Mouse (Mus musculus): ENCODE data around the gene Eif5a. TPM values are rescaled to one million over a fixed set of nuclear protein-coding genes. Genes with fewer than 3 reads are reported as not detected.
"Not testable (repeated sequence)": the region's sequence is repeated elsewhere in the genome, so short reads cannot be mapped to it uniquely, and the experiment has no call there.

The Eif5a gene
- total RNA-seq (2021), result 100 to 1,000 TPM; 406 to 453 TPM

DNA sequence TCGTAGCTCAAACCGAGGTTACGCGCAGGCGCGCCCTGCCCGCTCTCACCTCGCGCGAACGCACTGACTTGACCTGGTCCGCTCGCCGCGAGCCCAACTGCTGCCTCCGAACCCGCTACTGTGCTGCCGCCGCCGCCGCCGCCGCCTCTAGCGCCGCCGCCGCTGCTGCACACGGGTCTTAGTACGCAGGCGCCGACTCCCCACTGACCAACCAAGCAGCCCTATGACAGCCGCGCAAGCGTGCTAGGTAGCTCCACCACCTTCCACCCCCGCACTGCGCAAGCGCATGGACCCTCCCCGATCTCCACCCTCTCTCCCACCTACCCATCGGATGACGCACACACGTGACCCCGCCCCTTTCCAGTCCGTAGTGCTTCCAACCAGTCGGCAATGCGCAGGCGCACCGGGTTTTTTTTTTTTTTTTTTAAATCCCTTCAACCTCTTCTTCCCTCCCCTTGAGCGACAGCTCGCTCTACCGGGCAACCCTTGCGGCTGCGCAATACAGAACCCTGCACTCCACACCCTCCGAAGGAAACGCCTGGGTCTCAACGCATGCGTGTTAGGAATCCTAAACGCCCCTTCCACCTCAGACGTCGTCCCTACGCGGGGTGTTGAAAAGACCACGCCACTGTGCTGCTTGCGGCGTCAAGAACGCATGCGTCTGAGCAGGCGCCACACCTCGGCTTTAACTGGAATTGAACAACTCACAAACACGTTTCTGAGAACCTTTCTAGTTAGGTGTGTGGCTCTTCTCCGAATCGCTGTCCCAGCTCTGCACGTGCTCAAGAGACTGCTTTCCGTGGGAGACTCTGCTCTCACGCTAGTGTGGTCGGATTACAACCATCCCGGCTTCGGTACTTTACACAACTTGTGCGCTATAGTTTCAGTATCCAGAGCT is at the start of gene Eif5a:
TSS of gene Eif5a (minus strand) at position 845 of the 898 bp plus-strand sequence.
- intact Hi-C loops (cut with DNase I), result loop anchor here (1.0 to 2.0 kb wide), 2 partner anchors 20 to 59 kb away; partner anchors contain the start of genes Ctdnep1 and Neurl4
- DNase-seq (ENCODE audit: low spot score in 2 of 2), result peak; percentile 100

DNA sequence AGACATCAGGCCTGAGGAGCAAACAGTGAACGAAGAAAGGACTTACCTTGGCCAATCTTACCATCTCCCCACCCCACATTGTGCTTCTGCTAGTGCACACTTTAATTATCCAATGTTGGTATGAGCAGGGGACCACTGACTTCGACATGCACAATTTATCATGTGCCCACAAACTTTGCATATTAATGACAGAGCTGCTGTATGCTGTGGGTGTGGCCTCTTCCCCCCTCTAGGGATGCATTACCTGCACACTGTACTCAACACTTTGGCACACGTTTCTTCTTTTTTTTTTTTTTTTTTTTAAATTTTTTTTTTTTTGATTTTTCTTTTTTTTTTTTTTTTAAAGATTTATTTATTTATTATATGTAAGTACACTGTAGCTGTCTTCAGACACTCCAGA is 49.0 kb upstream of the Eif5a start:
- no peak for DNase-seq (ENCODE audit: low spot score in 2 of 2)
- intact Hi-C loops (cut with DNase I), result no loop called here

DNA sequence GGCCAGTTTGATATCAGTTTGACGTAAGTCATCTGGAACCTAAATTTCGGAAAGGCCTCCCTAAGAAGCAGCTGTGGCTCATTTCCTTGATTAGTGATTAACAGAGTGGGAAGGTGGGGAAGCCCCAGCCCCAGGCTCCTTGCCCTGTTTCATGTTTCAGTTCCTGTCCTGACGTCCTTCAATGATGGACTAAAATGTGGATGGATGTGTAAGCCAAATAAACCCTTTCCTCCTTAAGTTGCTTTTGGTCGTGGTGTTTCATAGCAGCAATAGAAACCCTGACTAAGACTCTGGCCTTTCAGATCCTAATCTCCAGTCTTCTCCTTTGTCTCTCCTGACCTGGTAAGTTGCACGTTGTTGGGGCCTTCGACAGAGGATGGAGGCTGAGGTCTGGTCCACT is 48.5 kb upstream of the Eif5a start:
- intact Hi-C loops (cut with DNase I), result no loop called here

DNA sequence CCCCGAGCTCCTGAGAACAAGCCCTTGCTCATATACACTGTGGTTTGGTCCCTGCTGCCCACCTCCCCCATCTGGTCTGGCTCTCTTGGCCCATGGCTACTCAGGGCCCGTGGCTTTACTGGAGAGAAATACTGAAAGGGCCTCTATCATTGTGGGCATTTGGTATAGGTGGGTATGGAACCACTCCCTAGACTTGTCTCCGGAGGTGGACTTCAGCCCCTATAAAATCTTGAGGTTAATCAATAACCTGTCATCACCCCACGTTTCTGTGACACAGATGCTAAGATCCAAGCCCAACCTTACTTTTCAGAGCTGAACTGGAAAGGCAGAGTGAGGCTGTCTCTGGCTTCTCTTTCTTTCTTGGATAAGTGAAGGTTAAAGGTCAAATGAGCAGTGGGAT is 47.0 kb upstream of the Eif5a start:
- DNase-seq (ENCODE audit: low spot score in 2 of 2), result no peak
- intact Hi-C loops (cut with DNase I), result loop anchor here (5.0 kb wide), 1 partner anchor 36 kb away; no protein-coding TSS in a partner anchor

More for the DNA sequence above, 48.5 kb upstream of the Eif5a start:
- DNase-seq (ENCODE audit: low spot score in 2 of 2), result no peak

DNA sequence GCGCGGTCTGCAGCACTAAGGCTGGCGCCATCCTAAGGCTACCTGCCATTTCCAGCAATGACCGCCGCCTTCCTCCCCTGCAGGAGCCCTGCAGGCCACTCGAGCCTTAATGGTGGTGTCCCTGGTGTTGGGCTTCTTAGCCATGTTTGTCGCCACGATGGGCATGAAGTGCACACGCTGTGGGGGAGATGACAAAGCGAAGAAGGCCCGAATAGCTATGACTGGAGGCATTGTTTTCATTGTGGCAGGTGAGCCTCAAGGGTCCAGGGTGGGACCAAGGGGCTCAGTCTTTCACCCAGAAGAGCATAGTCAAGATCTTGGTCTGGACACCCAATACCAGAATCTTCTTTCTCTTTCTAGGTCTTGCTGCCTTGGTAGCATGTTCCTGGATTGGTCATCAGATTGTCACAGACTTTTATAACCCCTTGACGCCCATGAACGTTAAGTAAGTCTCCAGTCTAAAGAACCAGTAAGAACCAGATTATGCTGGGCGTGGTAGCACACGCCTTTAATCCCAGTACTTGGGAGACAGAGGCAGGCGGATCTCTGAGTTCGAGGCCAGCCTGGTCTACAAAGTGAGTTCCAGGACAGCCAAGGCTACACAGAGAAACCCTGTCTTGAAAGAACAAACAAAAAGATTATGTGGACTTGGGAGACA is 45.2 kb upstream of the Eif5a start:
- no peak for DNase-seq (ENCODE audit: low spot score in 2 of 2)
- intact Hi-C loops (cut with DNase I), result loop anchor here (5.0 kb wide), 1 partner anchor 35 kb away; no protein-coding TSS in a partner anchor

DNA sequence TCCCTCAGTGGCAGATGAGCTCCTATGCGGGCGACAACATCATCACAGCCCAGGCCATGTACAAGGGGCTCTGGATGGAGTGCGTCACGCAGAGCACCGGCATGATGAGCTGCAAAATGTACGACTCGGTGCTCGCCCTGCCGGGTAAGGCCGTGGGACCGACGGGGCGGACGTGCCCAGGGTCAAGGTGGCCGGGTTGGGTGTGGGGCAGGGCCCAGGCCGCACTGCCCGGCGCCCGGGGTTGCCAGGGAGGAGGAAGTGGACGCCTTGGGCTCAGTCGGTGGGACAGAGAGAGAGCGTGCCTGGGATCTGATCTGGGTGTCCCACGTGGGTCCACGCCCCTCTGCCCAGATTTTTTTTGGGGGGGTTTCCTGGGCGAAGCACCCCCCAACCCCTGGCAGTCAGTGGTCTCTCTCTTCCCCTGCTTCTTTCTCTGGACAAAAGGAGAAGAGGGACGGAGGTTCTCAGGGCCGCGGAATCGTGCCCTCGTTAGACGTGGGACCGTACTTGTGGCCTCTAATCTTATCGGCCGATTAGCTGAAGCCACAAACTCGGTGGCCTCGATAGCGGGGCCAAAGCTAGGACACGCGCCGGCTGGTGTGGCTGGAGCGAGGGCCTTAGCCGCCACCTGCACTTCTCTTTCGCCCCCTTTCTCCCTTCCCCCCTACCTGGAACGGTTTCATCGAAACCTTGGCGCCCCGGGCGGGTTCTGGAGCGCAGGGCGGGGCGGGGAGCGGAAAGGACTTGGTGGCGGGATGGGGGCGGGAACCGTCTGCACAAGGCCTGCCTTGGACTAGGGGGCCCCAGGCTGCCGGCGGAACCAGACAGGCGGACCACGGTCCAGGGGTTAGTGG is 44.5 kb upstream of the Eif5a start:
- DNase-seq (ENCODE audit: low spot score in 2 of 2), result no peak
- intact Hi-C loops (cut with DNase I), result loop anchor here (5.0 kb wide), 1 partner anchor 34 kb away; no protein-coding TSS in a partner anchor

DNA sequence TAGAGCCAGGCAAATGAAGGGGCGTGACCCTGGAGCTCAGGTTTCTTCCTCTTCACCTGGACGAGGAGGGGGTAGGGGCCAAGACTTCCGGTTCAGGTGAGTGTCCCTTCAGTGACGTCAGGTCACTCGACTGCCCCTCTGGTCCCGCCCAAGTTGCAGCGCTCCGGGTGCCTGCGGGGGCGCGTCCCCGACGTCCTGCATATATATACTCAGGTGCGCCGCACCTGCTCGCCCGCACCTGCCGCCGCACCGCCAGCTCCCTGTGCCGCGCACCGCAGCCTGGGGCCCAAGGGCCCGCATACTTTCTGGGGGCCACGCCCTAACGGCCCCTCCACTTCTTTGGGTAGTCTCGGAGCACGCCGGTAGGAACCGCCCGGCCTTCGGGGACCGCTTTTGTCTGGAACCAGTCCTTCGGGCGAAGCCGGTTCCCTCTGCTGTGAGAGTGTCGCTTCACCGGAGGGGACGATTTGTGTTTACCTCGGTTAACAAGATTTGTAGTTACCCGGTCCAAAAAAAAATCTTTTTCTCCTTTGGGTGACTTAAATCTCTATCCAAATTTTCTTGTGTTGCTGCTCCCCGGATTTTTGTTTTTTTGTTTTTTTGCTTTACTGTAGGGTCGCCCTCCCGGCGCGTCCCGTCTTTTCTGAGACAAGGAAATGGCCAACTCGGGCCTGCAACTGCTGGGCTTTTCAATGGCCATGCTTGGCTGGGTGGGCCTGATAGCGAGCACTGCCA is 43.7 kb upstream of the Eif5a start:
- intact Hi-C loops (cut with DNase I), result loop anchor here (5.0 kb wide), 1 partner anchor 33 kb away; no protein-coding TSS in a partner anchor
- no peak for DNase-seq (ENCODE audit: low spot score in 2 of 2)

DNA sequence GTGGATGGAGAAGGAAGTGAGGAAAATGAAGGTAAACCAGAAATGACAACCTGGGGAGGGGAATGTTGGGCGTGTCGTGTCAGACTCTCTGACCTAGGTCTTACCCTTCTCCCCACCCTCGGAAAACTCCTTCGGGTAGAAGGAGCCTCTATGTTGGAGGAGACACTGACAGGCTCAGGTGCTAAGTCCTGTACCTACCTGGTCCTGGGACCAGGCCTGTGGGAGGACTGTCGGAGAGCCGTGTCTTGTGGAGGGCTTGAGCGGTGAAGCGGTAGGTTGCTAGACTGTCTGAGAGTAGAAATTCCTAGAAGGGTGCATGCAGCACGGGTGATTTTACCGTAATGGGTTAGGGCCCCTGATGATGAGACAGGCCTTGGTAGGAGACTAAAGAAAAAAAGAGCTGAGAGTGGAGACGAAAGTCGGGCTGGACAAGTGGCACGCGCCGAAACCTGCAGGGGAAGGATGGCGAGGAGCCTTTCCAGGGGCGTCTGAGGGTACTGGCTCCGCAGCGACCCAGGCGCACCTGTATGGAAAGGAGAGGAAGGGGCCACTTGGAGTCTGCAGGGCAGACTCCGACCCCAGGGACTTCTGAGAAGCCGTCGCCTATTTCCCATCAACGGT is 43.0 kb upstream of the Eif5a start, which contains the start of gene Cldn7:
TSS of gene Cldn7 (plus strand) at position 130 of the 621 bp plus-strand sequence.
- intact Hi-C loops (cut with DNase I), result loop anchor here (5.0 kb wide), 1 partner anchor 32 kb away; no protein-coding TSS in a partner anchor
- no peak for DNase-seq (ENCODE audit: low spot score in 2 of 2)

DNA sequence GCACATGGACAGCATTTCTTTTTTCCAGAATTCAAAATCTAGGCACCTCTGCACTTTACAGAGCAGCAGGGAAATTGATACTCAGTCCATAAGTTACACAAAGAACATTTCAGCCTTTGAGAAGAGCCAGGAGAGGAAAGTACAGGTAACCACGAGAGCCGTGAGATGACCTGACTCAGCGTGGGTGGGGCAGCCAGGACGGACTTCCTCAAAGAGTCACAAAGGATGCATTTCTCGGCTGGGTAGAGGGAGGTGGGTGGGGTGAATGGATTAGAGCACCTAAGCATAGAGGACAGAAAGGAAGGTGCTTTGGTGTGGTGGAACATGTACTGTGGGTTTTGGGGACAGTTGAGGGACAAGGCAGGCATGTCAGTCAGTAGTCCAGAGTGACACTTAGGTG is 40.1 kb upstream of the Eif5a start:
- DNase-seq (ENCODE audit: low spot score in 2 of 2), result no peak
- intact Hi-C loops (cut with DNase I), result no loop called here

DNA sequence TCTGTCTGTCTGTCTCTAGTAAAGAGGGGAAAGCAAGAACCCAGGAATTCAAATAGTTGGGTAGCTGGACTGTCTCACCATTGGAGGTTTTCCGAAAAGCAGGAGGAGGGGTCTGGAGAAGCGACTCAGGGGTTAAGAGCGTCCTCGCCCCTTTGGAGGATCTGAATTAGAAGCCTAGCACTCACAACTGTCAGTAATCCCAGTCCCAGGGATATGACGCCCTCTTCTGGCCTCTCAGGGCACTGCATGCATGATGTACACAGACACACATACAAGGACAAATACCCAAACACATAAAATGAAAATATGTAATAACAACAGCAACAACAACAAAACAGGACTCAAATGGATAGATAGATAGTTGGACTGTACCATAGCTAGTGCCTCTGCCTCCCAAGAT is 38.9 kb upstream of the Eif5a start:
- intact Hi-C loops (cut with DNase I), result no loop called here
- DNase-seq (ENCODE audit: low spot score in 2 of 2), result no peak

DNA sequence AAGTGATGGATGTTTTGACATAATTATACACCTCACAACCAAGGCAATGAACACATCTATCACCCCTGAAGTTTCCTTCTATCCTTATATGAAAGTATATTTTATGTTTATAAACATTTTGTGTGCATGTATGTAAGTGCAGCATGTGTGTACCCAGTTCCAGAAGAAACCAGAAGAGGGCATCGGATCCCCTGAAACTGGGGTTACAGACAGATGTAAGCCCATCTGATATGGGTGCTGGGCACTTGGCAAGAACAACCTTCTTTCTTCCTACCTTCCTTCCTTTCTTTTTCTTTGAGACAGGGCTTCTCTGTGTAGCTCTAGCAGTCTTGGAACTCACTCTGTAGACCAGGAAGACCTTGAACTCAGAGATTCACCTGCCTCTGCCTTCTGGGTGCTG is 34.5 kb upstream of the Eif5a start:
- DNase-seq (ENCODE audit: low spot score in 2 of 2), result no peak
- intact Hi-C loops (cut with DNase I), result no loop called here

DNA sequence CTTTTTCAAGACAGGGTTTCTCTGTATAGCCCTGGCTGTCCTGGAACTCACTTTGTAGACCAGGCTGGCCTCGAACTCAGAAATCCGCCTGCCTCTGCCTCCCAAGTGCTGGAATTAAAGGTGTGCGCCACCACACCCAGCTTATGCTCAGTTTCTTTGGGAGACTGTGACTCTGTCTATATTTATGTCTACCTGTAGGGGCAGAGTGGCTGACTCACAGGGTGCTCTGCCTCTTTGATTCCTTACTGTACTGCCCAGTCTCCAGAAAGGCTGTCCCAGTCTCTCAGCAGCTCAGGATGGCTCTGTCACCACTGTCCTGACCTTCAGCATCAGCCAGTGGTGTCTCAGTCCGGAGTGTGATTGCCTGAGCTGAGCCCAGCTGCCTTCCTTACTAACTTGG is 33.9 kb upstream of the Eif5a start:
- intact Hi-C loops (cut with DNase I); DNase-seq (ENCODE audit: low spot score in 2 of 2): not testable (repeated sequence)

DNA sequence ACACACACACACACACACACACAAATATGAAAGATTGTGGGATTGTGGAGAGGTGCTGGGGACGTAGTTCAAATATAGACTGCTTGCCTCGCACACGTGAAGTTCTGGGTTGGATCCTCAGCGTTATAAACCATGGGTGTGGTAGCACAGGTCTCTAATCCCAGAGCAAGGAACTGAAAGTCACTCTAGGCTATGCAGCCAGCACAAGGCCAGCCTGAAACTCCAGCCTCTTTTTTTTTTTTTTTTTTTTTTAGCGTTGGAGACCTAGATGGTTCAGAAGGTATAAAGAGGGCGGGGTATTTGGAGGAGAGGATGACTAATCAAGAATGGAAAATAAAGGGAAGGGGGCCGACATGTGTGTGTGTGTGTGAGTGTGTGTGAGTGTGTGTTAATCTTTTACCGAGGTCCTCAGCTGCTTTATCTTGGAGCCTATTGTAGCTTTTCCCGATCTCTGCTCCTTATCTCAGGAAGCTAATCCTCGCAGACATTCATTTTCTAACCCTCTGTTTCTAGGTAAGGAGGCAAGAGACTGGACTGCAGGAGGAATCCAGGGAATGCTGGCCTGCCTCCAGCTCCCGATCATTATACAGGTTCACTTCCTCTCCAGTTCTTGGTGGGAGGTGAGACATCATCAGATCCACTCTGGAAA is 31.6 kb upstream of the Eif5a start:
- DNase-seq (ENCODE audit: low spot score in 2 of 2), result no peak
- intact Hi-C loops (cut with DNase I), result no loop called here

DNA sequence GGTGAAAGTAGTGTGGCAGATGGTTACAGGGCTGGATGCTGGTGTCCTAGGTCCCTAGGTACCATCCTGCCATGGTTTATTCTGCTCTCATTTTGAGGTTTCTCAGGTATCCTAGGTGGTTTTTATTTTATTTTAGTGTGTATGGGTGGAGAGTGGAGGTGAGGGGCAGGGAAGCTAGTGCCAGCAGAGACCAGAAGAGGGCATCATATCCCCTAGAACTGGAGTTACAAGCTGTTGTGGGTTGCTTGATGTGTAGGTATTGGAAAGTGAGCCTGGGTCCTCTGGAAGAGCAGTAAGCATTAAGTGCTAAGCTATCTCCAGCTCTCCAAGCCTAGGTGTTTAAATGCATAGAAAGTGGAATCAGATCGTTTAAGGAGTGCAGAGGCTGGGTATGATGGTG is 30.5 kb upstream of the Eif5a start:
- DNase-seq (ENCODE audit: low spot score in 2 of 2), result no peak
- intact Hi-C loops (cut with DNase I), result no loop called here

DNA sequence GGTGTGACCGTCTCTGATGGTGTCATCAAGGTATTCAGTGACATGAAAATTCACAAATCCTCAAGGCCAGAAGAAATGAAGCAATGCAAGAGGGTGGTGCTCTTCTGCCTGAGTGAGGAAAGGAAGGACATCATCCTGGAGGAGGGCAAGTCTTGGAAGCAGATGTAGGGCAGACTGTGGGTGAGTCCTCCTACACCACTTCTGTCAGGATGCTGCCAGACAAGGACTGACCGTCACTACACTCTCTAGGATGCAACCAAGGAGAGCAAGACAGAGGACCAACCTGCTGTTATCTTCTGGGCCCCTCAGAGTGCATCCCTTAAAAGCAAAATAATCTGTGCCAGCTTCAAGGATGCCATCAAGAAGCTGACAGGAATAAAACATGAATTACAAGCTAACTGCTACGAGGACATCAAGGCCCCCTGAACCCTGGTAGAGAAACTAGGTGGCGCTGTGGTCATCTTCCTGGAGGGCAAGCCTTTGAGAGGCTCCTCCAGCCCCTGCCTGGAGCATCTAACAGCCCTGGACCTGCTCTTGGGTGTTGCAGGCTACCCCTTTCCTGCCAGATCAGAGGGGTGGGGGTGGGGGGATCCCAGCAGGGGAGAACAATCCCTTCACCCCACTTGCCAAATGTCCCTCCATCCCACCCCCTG is 29.2 kb upstream of the Eif5a start:
- DNase-seq (ENCODE audit: low spot score in 2 of 2), result no peak
- intact Hi-C loops (cut with DNase I), result no loop called here

DNA sequence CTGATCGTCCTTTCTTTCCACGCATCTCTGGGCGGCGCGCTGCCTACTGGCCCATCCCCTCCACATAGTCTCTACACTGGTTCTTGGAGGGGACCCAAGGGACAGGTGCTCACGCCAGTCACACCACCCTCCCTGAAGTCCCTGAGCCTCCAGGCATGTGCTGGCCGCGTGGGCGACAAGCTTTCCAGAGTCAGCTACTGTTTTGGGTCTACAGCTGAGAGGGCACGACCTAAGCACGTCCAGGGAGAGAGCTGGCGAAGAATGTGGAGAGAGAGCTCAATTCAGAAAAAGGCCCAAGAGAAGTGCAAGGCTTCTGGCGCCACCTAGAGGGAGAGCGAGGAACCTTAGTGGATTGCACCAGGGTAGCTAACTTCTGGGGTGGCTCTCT is 27.0 kb upstream of the Eif5a start:
- peak; percentile 59 to 70 for DNase-seq (ENCODE audit: low spot score in 2 of 2)
- intact Hi-C loops (cut with DNase I), result loop anchor here (2.0 kb wide), 1 partner anchor 14 kb away; the partner anchor contains the start of gene Ybx2

DNA sequence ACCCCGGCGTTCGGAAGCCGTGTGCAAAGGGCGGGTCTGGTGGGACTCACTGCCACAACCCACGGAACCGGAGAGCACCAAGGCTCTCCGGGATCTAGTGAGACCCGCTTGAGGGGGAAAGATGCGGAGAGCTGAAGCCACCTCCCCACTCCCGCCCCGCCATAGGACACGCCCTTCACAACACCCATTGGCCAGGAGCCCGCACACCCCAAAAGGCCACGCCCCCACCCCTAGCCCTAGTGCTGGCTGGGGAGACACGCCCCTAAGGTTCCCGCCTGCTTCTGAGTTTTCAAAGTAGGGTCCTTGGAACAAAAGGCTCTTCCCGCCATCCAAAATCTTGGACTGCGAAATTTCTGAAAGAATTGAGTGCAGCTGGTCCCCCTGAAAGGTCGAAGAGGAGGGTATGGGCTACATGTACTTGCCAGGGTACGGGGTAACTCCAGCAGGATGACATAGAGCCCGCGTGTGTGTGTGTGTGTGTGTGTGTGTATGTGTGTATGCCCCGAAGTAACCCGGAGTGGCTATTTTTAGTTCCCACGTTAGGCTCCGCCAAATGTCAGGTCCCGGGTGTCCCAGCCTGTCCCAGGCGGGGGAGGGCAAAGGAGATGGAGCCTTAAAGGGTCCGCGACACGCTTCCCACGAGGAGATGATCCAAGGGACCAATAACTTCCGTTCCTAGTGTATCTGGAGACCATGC is 26.5 kb upstream of the Eif5a start, which contains the start of gene Slc2a4:
TSS of gene Slc2a4 (minus strand) at position 123 of the 697 bp plus-strand sequence.
- intact Hi-C loops (cut with DNase I), result loop anchor here (2.0 kb wide), 1 partner anchor 13 kb away; the partner anchor contains the start of gene Ybx2
- peak; percentile 35 to 50 for DNase-seq (ENCODE audit: low spot score in 2 of 2)

Data from left cerebral cortex, postnatal 36 days (tissue).